In the genomic region with DNA sequence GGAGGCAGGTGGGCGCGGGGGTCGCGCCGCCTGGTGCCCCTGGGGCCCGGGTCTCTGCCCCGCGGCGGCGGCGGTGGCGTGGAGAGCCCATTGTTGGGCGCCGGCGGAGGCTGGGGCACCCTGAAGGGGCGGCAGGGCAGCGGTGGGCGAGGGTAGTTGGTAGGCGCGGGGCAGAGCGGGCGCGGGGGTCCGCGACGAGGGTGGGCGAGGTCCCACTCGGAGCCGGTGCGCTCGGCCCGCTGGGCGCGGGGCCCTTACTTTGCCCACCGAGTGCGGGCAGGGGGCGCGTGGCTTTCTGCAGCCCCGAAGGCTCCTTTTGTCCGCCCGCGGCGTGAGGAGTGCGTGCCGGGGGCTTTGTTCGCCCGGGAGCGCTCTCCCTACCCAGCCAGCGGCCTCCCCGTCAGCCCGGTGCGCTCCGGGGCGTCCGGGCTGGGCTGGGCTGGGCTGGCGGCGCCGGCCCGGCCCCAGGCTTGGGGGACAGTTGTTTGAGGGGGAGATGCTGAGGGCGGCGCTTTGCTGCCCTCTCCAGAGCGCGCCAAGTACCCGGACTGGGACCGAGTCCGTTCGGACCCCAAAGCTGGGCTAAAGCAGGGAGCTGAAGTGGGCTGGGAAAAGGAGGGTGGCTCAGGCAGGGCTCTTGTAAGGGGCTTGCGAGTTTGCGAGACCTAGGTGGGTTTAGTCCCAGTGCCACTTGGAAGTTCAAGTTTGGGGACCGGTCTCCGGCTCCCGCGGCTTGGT, we compare ENCODE assay signal across 8 mouse cellular contexts. TPM values are rescaled to one million over a fixed set of nuclear protein-coding genes. Genes with fewer than 3 reads are reported as not detected.
DNase-seq lines count a peak whose midpoint lies in the region; ATAC-seq and TF ChIP-seq lines count a peak whose summit lies in the region.

No protein-coding gene starts in this region.

- H3K9ac ChIP-seq in lung, embryonic 15.5 days, result peak overlapping the region; percentile 89
- peak overlapping the region; percentile 95 for H3K9ac ChIP-seq in heart, embryonic 15.5 days
- H3K9ac ChIP-seq in midbrain, embryonic 16.5 days (ENCODE audit: low read depth, low read length), result peak overlapping the region; percentile 98

- no peak for TF ChIP-seq POLR2A in brain, embryonic 14.5 days (IDR thresholded peaks at IDR 0.05; ENCODE audit: borderline replicate concordance, extremely low read depth, insufficient read depth, insufficient read length, poor library complexity, severe bottlenecking)

- no peak for ATAC-seq in lung, embryonic 15.5 days (ENCODE audit: borderline replicate concordance, extremely low read depth, low FRiP score, low TSS enrichment)
- no peak for ATAC-seq in heart, embryonic 15.5 days (replicated peaks; ENCODE audit: insufficient number of reproducible peaks, insufficient read depth, low FRiP score, low read depth)
- ATAC-seq in midbrain, embryonic 16.5 days, result peak; percentile 15; the same call in 1 of the 2 replicates

- H3K4me2 ChIP-seq in lung, embryonic 15.5 days, result peak overlapping the region; percentile 88
- peak overlapping the region; percentile 89 for H3K4me2 ChIP-seq in heart, embryonic 15.5 days
- peak overlapping the region; percentile 81 for H3K4me2 ChIP-seq in midbrain, embryonic 16.5 days (ENCODE audit: low read length)

- DNase-seq in lung, adult 18-20 months, result no peak
- peak; percentile 60 for DNase-seq in brain, embryonic 14.5 days (ENCODE audit: low read depth)
- peak; percentile 53 to 69 for DNase-seq in kidney, postnatal 4 days
- no peak for DNase-seq in c-Kit-positive CD71-positive TER-119-positive erythroid progenitor cells, embryonic 14.5 days (ENCODE audit: low spot score)
- DNase-seq in spleen, adult 12 weeks (ENCODE audit: low spot score), result no peak

- H3K9me3 ChIP-seq in lung, embryonic 15.5 days, result no peaks in the 10 kb centered on the region
- H3K9me3 ChIP-seq in heart, embryonic 15.5 days (replicated peaks), result no peaks in the 10 kb centered on the region
- H3K9me3 ChIP-seq in midbrain, embryonic 16.5 days (replicated peaks; ENCODE audit: control insufficient read depth, low read length, poor library complexity, severe bottlenecking), result no peaks in the 10 kb centered on the region

- TF ChIP-seq CTCF in brain, embryonic 14.5 days (IDR thresholded peaks at IDR 0.05; ENCODE audit: borderline replicate concordance, extremely low read depth, insufficient read depth, insufficient read length), result no peak

- H3K27me3 ChIP-seq in lung, embryonic 15.5 days, result no peaks in the 10 kb centered on the region
- no peaks in the 10 kb centered on the region for H3K27me3 ChIP-seq in heart, embryonic 15.5 days
- no peaks in the 10 kb centered on the region for H3K27me3 ChIP-seq in midbrain, embryonic 16.5 days (ENCODE audit: control insufficient read depth, insufficient read depth, low read depth, low read length)

- under 1% methylated on average over 66 of the region's 73 CpGs for WGBS in lung, embryonic 15.5 days
- under 1% methylated on average over 73 of the region's 73 CpGs for WGBS in heart, embryonic 15.5 days
- WGBS in midbrain, embryonic 16.5 days, result under 1% methylated on average over 51 of the region's 73 CpGs

- peak overlapping the region; percentile 99 for H3K27ac ChIP-seq in lung, embryonic 15.5 days
- H3K27ac ChIP-seq in heart, embryonic 15.5 days, result peak overlapping the region; percentile 98
- peak overlapping the region; percentile 100 for H3K27ac ChIP-seq in midbrain, embryonic 16.5 days (ENCODE audit: low read length)

- peaks cover 24% of the 10 kb centered on the region for H3K36me3 ChIP-seq in lung, embryonic 15.5 days
- H3K36me3 ChIP-seq in heart, embryonic 15.5 days, result peaks cover 15% of the 10 kb centered on the region
- H3K36me3 ChIP-seq in midbrain, embryonic 16.5 days (ENCODE audit: control insufficient read depth, insufficient read depth, low read length), result peaks cover 11% of the 10 kb centered on the region

- H3K4me3 ChIP-seq in lung, embryonic 15.5 days, result peak overlapping the region; percentile 82
- peak overlapping the region; percentile 97 for H3K4me3 ChIP-seq in heart, embryonic 15.5 days
- H3K4me3 ChIP-seq in midbrain, embryonic 16.5 days (ENCODE audit: low read depth, low read length), result peak overlapping the region; percentile 100

- peaks cover 57% of the 10 kb centered on the region for H3K4me1 ChIP-seq in lung, embryonic 15.5 days
- H3K4me1 ChIP-seq in heart, embryonic 15.5 days (replicated peaks), result peaks cover 54% of the 10 kb centered on the region
- H3K4me1 ChIP-seq in midbrain, embryonic 16.5 days (ENCODE audit: control insufficient read depth, insufficient read depth, low read length), result peaks cover 53% of the 10 kb centered on the region

RNA-seq across cellular contexts. Expression of a gene that starts 1.6 kb away (rescaled TPM):
- 90.3 and 90.4 TPM in 2 replicates for polyA plus RNA-seq in lung, embryonic 15.5 days (2015; fragmentation: Nextera tagmentation; extraction: Ambion mirVana)
- polyA plus RNA-seq in brain, embryonic 14.5 days (2012; rRNA removed), result 255 and 257 TPM in 2 replicates
- 53.3 and 69.1 TPM in 2 replicates for polyA plus RNA-seq in heart, embryonic 15.5 days (2015; fragmentation: Nextera tagmentation; extraction: Ambion mirVana)
- polyA plus RNA-seq in midbrain, embryonic 16.5 days (2015; fragmentation: Nextera tagmentation; extraction: Ambion mirVana), result 129 and 164 TPM in 2 replicates

Comparison
In these comparisons a context has a peak if more than half of its experiments do, and no peak if none do; other contexts are left out.
1. DNase-seq: peak in brain, embryonic 14.5 days (single experiment) and kidney, postnatal 4 days (2 of 2); none in lung, adult 18-20 months (0 of 2), c-Kit-positive CD71-positive TER-119-positive erythroid progenitor cells, embryonic 14.5 days (single experiment) and spleen, adult 12 weeks (single experiment).
2. Peak in every context shown above with its lines, with median percentiles within 50 percentile points of each other: H3K27ac ChIP-seq, H3K4me2 ChIP-seq, H3K4me3 ChIP-seq and H3K9ac ChIP-seq.